Mouse (Mus musculus): ENCODE data around the gene Trio. TPM values are rescaled to one million over a fixed set of nuclear protein-coding genes. Genes with fewer than 3 reads are reported as not detected.

Trio gene
- polyA plus RNA-seq, 1 experiment from 2014 or later, result 28.9 TPM

DNA sequence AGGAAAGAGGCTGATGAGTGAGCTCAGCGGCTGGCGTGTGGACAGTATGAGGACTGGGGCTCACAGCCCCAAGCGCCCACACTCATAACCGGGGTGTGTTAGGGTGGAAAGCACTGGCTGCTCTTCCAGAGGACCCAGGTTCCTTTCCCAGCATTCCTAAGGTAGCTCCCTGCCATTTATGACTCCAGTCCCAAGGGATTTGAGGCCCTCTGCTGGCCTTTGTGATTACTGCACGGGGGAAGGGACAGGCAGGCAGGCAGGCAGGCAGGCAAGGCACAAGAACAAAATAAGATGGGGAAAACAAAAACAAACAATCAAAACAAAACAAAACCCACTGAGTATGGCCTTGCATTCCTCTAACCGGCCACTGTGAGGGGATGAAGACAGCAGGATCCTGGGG is 120.3 kb downstream of the Trio start:
- Histone ChIP-seq H3K27ac (ENCODE audit: low read depth) (no peak overlapping the region), H3K4me3 (ENCODE audit: low read depth, low read length) (no peak overlapping the region), H3K9ac (no peak overlapping the region), H3K4me1 (ENCODE audit: insufficient read depth) (no peaks in the 10 kb centered on the region), H3K4me2 (no peak overlapping the region), H3K27me3 (ENCODE audit: insufficient read depth, low read length) (no peaks in the 10 kb centered on the region), H3K36me3 (ENCODE audit: insufficient read depth) (peaks cover 32% of the 10 kb centered on the region; the same call in 1 of the 2 replicates), H3K9me3 (ENCODE audit: low read depth, low read length) (no peaks in the 10 kb centered on the region)
- DNase-seq (peak; percentile 73), ATAC-seq (ENCODE audit: insufficient read depth) (no peak)
- peak; percentile 73 for TF ChIP-seq CTCF (IDR thresholded peaks at IDR 0.05; ENCODE audit: low read depth)
- 70% methylated on average over 6 of the region's 6 CpGs for WGBS

GRCm38 (mm10) chr15:27904346-27905005 is 121.2 kb downstream of the Trio start:
- no peak for TF ChIP-seq CTCF (IDR thresholded peaks at IDR 0.05; ENCODE audit: low read depth)
- Histone ChIP-seq H3K9ac (no peak overlapping the region), H3K4me1 (ENCODE audit: insufficient read depth) (no peaks in the 10 kb centered on the region), H3K4me3 (ENCODE audit: low read depth, low read length) (no peak overlapping the region), H3K27ac (ENCODE audit: low read depth) (no peak overlapping the region), H3K4me2 (no peak overlapping the region), H3K9me3 (ENCODE audit: low read depth, low read length) (no peaks in the 10 kb centered on the region), H3K27me3 (ENCODE audit: insufficient read depth, low read length) (no peaks in the 10 kb centered on the region), H3K36me3 (ENCODE audit: insufficient read depth) (peaks cover 39% of the 10 kb centered on the region; the same call in 1 of the 2 replicates)
- ATAC-seq (ENCODE audit: insufficient read depth) (no peak), DNase-seq (no peak)
- WGBS, result 69% methylated on average over 16 of the region's 16 CpGs

DNA sequence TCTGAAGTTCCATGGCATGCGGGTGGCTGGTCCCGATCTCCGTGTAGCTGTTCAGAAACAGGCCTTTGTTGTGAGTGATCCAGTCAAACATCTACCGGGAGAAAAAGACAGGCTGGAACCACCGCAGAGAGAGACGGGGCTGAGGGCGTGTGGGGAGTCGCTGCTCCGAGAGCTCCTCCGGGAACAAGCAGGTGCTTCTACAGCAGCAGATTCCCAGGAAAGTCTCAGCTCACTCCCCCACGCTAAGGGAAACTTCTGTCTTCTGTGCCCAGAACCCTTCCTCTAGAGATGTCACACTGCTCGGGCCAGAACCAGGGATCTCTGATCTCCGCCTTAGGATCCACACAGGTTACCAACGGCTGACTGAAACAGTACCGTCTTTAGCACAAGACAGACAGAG is 124.4 kb downstream of the Trio start:
- H3K4me3 ChIP-seq (ENCODE audit: low read depth, low read length), result no peak overlapping the region
- H3K4me2 ChIP-seq, result no peak overlapping the region
- 92% methylated on average over 15 of the region's 15 CpGs for WGBS
- no peak for DNase-seq
- H3K4me1 ChIP-seq (ENCODE audit: insufficient read depth), result no peaks in the 10 kb centered on the region
- peaks cover 51% of the 10 kb centered on the region for H3K36me3 ChIP-seq (ENCODE audit: insufficient read depth)
- H3K27ac ChIP-seq (ENCODE audit: low read depth), result no peak overlapping the region
- H3K9ac ChIP-seq, result no peak overlapping the region
- no peak for TF ChIP-seq CTCF (IDR thresholded peaks at IDR 0.05; ENCODE audit: low read depth)
- no peak for ATAC-seq (ENCODE audit: insufficient read depth)
- no peaks in the 10 kb centered on the region for H3K27me3 ChIP-seq (ENCODE audit: insufficient read depth, low read length)
- H3K9me3 ChIP-seq (ENCODE audit: low read depth, low read length), result no peaks in the 10 kb centered on the region

DNA sequence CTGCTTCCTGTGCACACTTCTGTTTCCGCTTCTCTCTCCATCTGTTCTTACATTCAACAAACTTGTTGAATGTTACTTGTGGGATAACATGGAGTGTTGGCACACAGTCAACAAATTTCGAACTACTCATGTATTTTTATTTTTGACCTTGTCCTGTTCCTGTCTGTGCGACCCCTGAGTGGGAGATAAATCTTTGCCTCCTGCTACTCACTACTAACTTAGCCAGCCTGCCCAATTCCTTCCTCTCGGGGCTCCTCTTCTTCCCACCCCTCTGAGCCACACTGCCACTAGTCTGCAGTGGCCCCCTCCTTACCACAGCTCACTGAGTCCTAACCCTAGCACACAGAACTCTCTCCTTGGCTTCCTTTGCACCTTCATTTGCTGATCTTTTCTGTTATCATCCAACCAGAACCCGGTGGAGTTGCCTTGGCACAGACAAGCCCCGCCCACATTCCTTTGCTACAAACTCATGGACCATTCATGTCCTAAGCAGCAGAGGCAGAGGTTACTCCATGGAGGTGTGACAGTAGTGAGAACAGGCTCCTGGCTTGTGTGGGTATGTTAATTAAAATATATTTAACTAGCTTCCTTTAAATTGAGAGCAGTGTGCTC is 126.7 kb downstream of the Trio start:
- DNase-seq (peak; percentile 50), ATAC-seq (ENCODE audit: insufficient read depth) (peak; percentile 68)
- peaks cover 66% of the 10 kb centered on the region for H3K36me3 ChIP-seq (ENCODE audit: insufficient read depth)
- H3K9me3 ChIP-seq (ENCODE audit: low read depth, low read length), result no peaks in the 10 kb centered on the region
- 53% methylated on average over 6 of the region's 6 CpGs for WGBS
- H3K4me1 ChIP-seq (ENCODE audit: insufficient read depth), result no peaks in the 10 kb centered on the region
- H3K27me3 ChIP-seq (ENCODE audit: insufficient read depth, low read length), result no peaks in the 10 kb centered on the region
- H3K4me2 ChIP-seq, result no peak overlapping the region
- no peak overlapping the region for H3K4me3 ChIP-seq (ENCODE audit: low read depth, low read length)
- H3K27ac ChIP-seq (ENCODE audit: low read depth), result no peak overlapping the region
- H3K9ac ChIP-seq, result no peak overlapping the region
- no peak for TF ChIP-seq CTCF (IDR thresholded peaks at IDR 0.05; ENCODE audit: low read depth)

GRCm38 (mm10) chr15:27894112-27894511 is 131.5 kb downstream of the Trio start:
- no peak overlapping the region for H3K27ac ChIP-seq (ENCODE audit: low read depth)
- WGBS, result 81% methylated on average over 12 of the region's 12 CpGs
- H3K9me3 ChIP-seq (ENCODE audit: low read depth, low read length), result no peaks in the 10 kb centered on the region
- no peak overlapping the region for H3K4me2 ChIP-seq
- no peaks in the 10 kb centered on the region for H3K4me1 ChIP-seq (ENCODE audit: insufficient read depth)
- H3K4me3 ChIP-seq (ENCODE audit: low read depth, low read length), result no peak overlapping the region
- TF ChIP-seq CTCF (IDR thresholded peaks at IDR 0.05; ENCODE audit: low read depth), result no peak
- no peak for DNase-seq
- no peak overlapping the region for H3K9ac ChIP-seq
- H3K36me3 ChIP-seq (ENCODE audit: insufficient read depth), result peaks cover 60% of the 10 kb centered on the region
- no peaks in the 10 kb centered on the region for H3K27me3 ChIP-seq (ENCODE audit: insufficient read depth, low read length)
- no peak for ATAC-seq (ENCODE audit: insufficient read depth)

GRCm38 (mm10) chr15:27892029-27892428 is 133.6 kb downstream of the Trio start:
- Histone ChIP-seq H3K9ac (no peak overlapping the region), H3K36me3 (ENCODE audit: insufficient read depth) (peaks cover 61% of the 10 kb centered on the region), H3K4me3 (ENCODE audit: low read depth, low read length) (no peak overlapping the region), H3K4me1 (ENCODE audit: insufficient read depth) (no peaks in the 10 kb centered on the region), H3K9me3 (ENCODE audit: low read depth, low read length) (no peaks in the 10 kb centered on the region), H3K4me2 (no peak overlapping the region), H3K27ac (ENCODE audit: low read depth) (no peak overlapping the region), H3K27me3 (ENCODE audit: insufficient read depth, low read length) (no peaks in the 10 kb centered on the region)
- WGBS, result 78% methylated on average over 5 of the region's 5 CpGs
- DNase-seq, result no peak
- ATAC-seq (ENCODE audit: insufficient read depth), result no peak
- no peak for TF ChIP-seq CTCF (IDR thresholded peaks at IDR 0.05; ENCODE audit: low read depth)

DNA sequence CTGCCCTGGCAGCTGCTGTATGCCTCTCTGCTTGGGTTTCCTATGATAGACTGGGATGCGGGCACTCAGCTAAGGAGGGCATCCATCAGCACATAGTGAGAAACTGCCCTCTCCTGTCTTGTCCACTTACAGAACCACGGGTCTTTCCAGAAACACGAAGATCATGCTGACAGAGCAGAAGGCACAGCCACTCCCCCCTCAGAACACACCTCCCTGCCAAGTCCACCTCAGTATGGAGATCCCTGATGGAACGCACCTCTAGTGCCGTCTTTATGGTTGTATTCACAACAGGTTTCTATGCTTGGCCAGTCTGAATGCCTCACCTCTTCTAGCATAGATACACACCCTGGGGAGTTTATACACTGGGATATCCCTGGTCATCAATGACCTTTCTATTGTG is 135.0 kb downstream of the Trio start:
- peaks cover 66% of the 10 kb centered on the region for H3K36me3 ChIP-seq (ENCODE audit: insufficient read depth)
- H3K9ac ChIP-seq, result no peak overlapping the region
- ATAC-seq (ENCODE audit: insufficient read depth) (no peak), DNase-seq (no peak)
- no peak for TF ChIP-seq CTCF (IDR thresholded peaks at IDR 0.05; ENCODE audit: low read depth)
- H3K4me2 ChIP-seq, result no peak overlapping the region
- no peak overlapping the region for H3K27ac ChIP-seq (ENCODE audit: low read depth)
- 93% methylated on average over 5 of the region's 5 CpGs for WGBS
- H3K9me3 ChIP-seq (ENCODE audit: low read depth, low read length), result no peaks in the 10 kb centered on the region
- H3K27me3 ChIP-seq (ENCODE audit: insufficient read depth, low read length), result no peaks in the 10 kb centered on the region
- H3K4me3 ChIP-seq (ENCODE audit: low read depth, low read length), result no peak overlapping the region
- H3K4me1 ChIP-seq (ENCODE audit: insufficient read depth), result no peaks in the 10 kb centered on the region
